Mouse (Mus musculus): ENCODE measurements at regions not wholly inside any gene's neighbourhood (a gene's known extent, or its start where the extent isn't known, plus 50 kb on each side); places are given as distances from the start of the nearest gene placed in this dataset.

GRCm38 (mm10) chr8:34696365-34696764, 584.8 kb upstream of the Gm10131 start:
- no peak overlapping the region for H3K9ac ChIP-seq
- 86% methylated on average over 12 of the region's 12 CpGs for WGBS

GRCm38 (mm10) chr8:34692606-34693005, 581.1 kb upstream of the Gm10131 start:
- H3K4me3 ChIP-seq (replicated peaks), result no peak overlapping the region
- H3K4me1 ChIP-seq (replicated peaks), result 0 out of 2 replicates have a peak, but pooled peaks cover 2% of the 10 kb centered on the region
- WGBS, result 58% methylated on average over 13 of the region's 13 CpGs
- no peaks in the 10 kb centered on the region for H3K9me3 ChIP-seq
- H3K27me3 ChIP-seq (replicated peaks), result no peaks in the 10 kb centered on the region
- H3K9ac ChIP-seq, result no peak overlapping the region
- no peak overlapping the region for H3K4me2 ChIP-seq (replicated peaks)
- H3K27ac ChIP-seq, result no peak overlapping the region
- ATAC-seq, result no peak
- H3K36me3 ChIP-seq, result no peaks in the 10 kb centered on the region

More at GRCm38 (mm10) chr8:34696365-34696764, 584.8 kb upstream of the Gm10131 start:
- Histone ChIP-seq H3K4me2 (replicated peaks) (no peak overlapping the region), H3K27me3 (replicated peaks) (no peaks in the 10 kb centered on the region), H3K9me3 (no peaks in the 10 kb centered on the region), H3K36me3 (no peaks in the 10 kb centered on the region), H3K4me1 (replicated peaks) (no peaks in the 10 kb centered on the region), H3K27ac (no peak overlapping the region), H3K4me3 (replicated peaks) (no peak overlapping the region)
- ATAC-seq, result no peak

GRCm38 (mm10) chr8:34691776-34692175, 580.2 kb upstream of the Gm10131 start:
- Histone ChIP-seq H3K9me3 (no peaks in the 10 kb centered on the region), H3K4me3 (replicated peaks) (no peak overlapping the region), H3K4me1 (replicated peaks) (0 out of 2 replicates have a peak, but pooled peaks cover 2% of the 10 kb centered on the region), H3K36me3 (no peaks in the 10 kb centered on the region), H3K27ac (no peak overlapping the region), H3K9ac (no peak overlapping the region), H3K27me3 (replicated peaks) (no peaks in the 10 kb centered on the region), H3K4me2 (replicated peaks) (no peak overlapping the region)
- WGBS, result 76% methylated on average over 6 of the region's 6 CpGs
- ATAC-seq, result no peak

- ATAC-seq, result peak; percentile 45; the same call in 1 of the 2 replicates
- WGBS, result 23% methylated on average over 9 of the region's 9 CpGs
- H3K4me3 ChIP-seq (replicated peaks), result peak overlapping the region; percentile 31
- H3K36me3 ChIP-seq, result no peaks in the 10 kb centered on the region
- H3K9me3 ChIP-seq, result no peaks in the 10 kb centered on the region
- H3K27ac ChIP-seq, result 0 out of 2 replicates have a peak overlapping the region, but pooled peaks have one; percentile 11
- H3K9ac ChIP-seq, result peak overlapping the region; percentile 13; the same call in 1 of the 2 replicates
- 0 out of 2 replicates have a peak, but pooled peaks cover 2% of the 10 kb centered on the region for H3K4me1 ChIP-seq (replicated peaks)
- H3K4me2 ChIP-seq (replicated peaks), result peak overlapping the region; percentile 56
- no peaks in the 10 kb centered on the region for H3K27me3 ChIP-seq (replicated peaks)
These were observed 578.4 kb upstream of the Gm10131 start for GRCm38 (mm10) chr8:34689825-34690493.

- peak overlapping the region; percentile 31 for H3K4me3 ChIP-seq (replicated peaks)
- H3K36me3 ChIP-seq, result no peaks in the 10 kb centered on the region
- no peaks in the 10 kb centered on the region for H3K9me3 ChIP-seq
- peak overlapping the region; percentile 13 for H3K9ac ChIP-seq
- H3K27ac ChIP-seq, result 0 out of 2 replicates have a peak overlapping the region, but pooled peaks have one; percentile 11
- peak overlapping the region; percentile 56 for H3K4me2 ChIP-seq (replicated peaks)
- no peaks in the 10 kb centered on the region for H3K27me3 ChIP-seq (replicated peaks)
- peak; percentile 75 for ATAC-seq
- 24% methylated on average over 33 of the region's 33 CpGs for WGBS
- 0 out of 2 replicates have a peak, but pooled peaks cover 2% of the 10 kb centered on the region for H3K4me1 ChIP-seq (replicated peaks)
These were observed 577.7 kb upstream of the Gm10131 start for GRCm38 (mm10) chr8:34689049-34689824.

- Histone ChIP-seq H3K27ac (no peak overlapping the region), H3K27me3 (replicated peaks) (no peaks in the 10 kb centered on the region), H3K4me1 (replicated peaks) (0 out of 2 replicates have a peak, but pooled peaks cover 2% of the 10 kb centered on the region), H3K36me3 (no peaks in the 10 kb centered on the region), H3K9ac (no peak overlapping the region), H3K4me3 (replicated peaks) (peak overlapping the region; percentile 31), H3K4me2 (replicated peaks) (peak overlapping the region; percentile 56), H3K9me3 (no peaks in the 10 kb centered on the region)
- 69% methylated on average over 20 of the region's 20 CpGs for WGBS
- peak; percentile 54 for ATAC-seq
These were observed 577.0 kb upstream of the Gm10131 start for GRCm38 (mm10) chr8:34688396-34689048.

DNA sequence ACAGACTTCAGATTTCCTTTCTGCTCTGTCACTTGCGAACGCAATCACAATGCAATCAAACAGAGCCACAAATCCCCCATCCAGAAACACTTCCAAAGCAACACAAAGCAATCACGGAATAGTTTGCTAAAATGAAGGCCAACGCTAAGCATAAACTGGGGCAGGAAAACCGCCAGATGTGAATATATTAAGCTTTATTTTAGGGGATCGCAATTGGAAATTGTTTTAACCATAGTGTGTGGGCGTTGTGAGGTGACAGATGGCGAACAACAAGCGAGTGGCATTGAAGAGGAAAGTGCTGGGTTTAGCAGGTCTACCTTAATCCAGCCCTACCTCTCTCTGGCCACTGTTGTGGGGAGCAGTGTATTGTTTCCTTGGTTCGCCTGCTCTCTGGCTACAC, 574.8 kb upstream of the Gm10131 start:
- Histone ChIP-seq H3K9me3 (no peaks in the 10 kb centered on the region), H3K4me3 (replicated peaks) (no peak overlapping the region), H3K27me3 (replicated peaks) (no peaks in the 10 kb centered on the region), H3K4me2 (replicated peaks) (no peak overlapping the region), H3K9ac (no peak overlapping the region), H3K36me3 (no peaks in the 10 kb centered on the region), H3K27ac (no peak overlapping the region), H3K4me1 (replicated peaks) (0 out of 2 replicates have a peak, but pooled peaks cover 2% of the 10 kb centered on the region)
- 85% methylated on average over 10 of the region's 10 CpGs for WGBS
- ATAC-seq, result no peak

DNA sequence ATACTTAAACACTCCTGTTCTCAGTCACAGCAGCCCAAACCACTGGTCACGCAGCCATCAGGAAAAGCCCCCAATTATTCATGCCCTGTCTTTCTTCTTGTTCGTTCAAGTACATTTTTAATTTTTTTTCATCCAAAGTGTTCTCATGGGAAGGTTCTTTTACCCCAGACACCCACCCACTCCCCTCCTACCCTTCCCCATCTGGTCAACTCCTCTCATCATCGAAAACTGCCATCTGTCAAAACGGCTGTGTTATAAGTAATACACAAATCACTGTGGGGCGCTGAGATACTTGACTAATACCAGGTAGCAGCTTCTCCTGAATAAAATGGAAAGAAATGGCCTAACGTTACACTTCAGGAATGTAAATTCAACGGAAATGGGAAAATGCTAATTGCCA, 573.1 kb upstream of the Gm10131 start:
- no peak overlapping the region for H3K27ac ChIP-seq
- H3K27me3 ChIP-seq (replicated peaks), result no peaks in the 10 kb centered on the region
- ATAC-seq, result no peak
- H3K9ac ChIP-seq, result no peak overlapping the region
- H3K9me3 ChIP-seq, result no peaks in the 10 kb centered on the region
- no peak overlapping the region for H3K4me3 ChIP-seq (replicated peaks)
- 71% methylated on average over 7 of the region's 7 CpGs for WGBS
- no peaks in the 10 kb centered on the region for H3K36me3 ChIP-seq
- H3K4me1 ChIP-seq (replicated peaks), result peaks cover 7% of the 10 kb centered on the region
- no peak overlapping the region for H3K4me2 ChIP-seq (replicated peaks)

DNA sequence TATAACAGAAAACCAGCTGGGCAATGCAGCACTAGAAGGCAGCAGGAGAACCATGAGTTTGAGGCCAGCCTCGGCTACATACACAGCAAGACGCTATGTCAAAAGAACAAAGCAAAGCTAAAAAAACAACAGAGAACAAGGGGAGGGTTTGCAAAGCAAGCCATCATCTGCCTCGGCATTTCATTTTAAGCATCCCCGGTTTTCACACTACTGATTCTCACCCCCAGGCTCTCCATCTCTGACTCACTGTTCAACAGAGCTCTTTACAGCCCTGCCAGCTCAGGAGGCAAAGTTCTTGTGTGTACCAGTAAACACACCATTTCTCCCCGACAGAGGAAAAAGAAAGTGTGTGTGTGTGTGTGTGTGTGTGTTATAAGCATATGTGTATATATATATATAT, 571.6 kb upstream of the Gm10131 start:
- no peak overlapping the region for H3K4me3 ChIP-seq (replicated peaks)
- no peak overlapping the region for H3K4me2 ChIP-seq (replicated peaks)
- H3K36me3 ChIP-seq, result no peaks in the 10 kb centered on the region
- no peak overlapping the region for H3K27ac ChIP-seq
- no peaks in the 10 kb centered on the region for H3K27me3 ChIP-seq (replicated peaks)
- H3K9ac ChIP-seq, result no peak overlapping the region
- no peaks in the 10 kb centered on the region for H3K9me3 ChIP-seq
- WGBS, result 77% methylated on average over 5 of the region's 5 CpGs
- no peak for ATAC-seq
- H3K4me1 ChIP-seq (replicated peaks), result peaks cover 7% of the 10 kb centered on the region

- 91% methylated on average over 8 of the region's 8 CpGs for WGBS
- Histone ChIP-seq H3K27me3 (replicated peaks) (no peaks in the 10 kb centered on the region), H3K4me2 (replicated peaks) (no peak overlapping the region), H3K9me3 (no peaks in the 10 kb centered on the region), H3K36me3 (no peaks in the 10 kb centered on the region), H3K27ac (no peak overlapping the region), H3K4me3 (replicated peaks) (no peak overlapping the region), H3K4me1 (replicated peaks) (peaks cover 7% of the 10 kb centered on the region), H3K9ac (no peak overlapping the region)
- no peak for ATAC-seq
These were observed 570.7 kb upstream of the Gm10131 start for GRCm38 (mm10) chr8:34682221-34682620.

DNA sequence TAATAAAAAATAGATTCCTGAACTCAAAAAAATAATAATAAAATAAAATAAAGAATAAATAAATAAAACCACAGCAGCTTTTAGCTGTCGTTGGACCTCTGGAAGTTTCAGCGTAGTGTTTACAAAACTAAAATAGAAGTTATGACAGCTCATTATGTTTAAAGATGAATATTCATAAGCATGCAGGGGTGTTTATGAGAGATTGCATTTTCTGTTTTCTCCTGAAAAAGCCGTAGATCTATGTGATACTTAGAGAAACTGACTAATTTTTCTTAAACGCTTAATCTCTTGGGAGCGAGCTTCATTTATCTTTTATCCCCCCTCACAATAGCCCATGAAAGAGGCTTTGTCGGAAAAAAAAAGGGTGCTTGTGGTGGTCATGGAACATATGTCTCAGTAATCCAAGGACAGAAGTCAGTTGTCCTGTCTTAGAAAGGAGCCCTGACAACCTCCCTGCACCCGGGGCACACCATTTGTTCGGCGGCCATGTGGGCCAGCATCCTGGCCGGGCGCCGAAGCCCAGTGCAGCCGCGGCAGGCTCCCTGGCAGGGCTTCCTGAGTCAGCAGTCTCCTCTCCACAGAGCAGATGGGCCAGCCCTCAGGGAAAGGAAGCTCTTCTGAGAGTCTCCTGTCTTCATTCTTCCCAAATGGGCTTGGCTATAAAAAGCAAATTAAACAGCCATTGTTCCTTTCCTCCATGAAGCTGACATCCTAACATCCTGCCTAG, 568.2 kb upstream of the Gm10131 start:
- Histone ChIP-seq H3K4me1 (replicated peaks) (peaks cover 7% of the 10 kb centered on the region), H3K9me3 (no peaks in the 10 kb centered on the region), H3K27ac (peak overlapping the region; percentile 65), H3K4me3 (replicated peaks) (no peak overlapping the region), H3K4me2 (replicated peaks) (peak overlapping the region; percentile 36), H3K27me3 (replicated peaks) (no peaks in the 10 kb centered on the region), H3K9ac (no peak overlapping the region), H3K36me3 (no peaks in the 10 kb centered on the region)
- ATAC-seq, result peak; percentile 68
- WGBS, result 32% methylated on average over 14 of the region's 14 CpGs

DNA sequence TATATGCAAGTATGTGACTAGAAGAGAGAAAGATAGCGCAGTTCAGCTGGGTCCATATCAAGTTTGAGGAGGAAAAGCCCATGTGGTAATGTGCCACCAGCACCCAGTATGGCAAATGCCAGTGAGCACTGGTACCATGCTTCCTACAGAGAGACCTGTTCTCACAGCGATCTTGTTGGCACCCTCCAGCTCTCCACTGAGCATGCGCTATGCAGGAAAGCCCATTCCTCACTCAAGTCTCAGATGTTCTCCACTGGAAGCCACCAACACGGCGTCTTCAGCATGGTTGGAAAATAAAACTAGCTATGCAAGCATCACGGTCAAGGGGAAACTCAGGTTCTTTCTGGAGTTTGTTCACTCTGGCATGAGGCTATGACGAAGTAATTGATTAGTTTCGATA, 567.3 kb upstream of the Gm10131 start:
- no peaks in the 10 kb centered on the region for H3K36me3 ChIP-seq
- H3K4me2 ChIP-seq (replicated peaks), result no peak overlapping the region
- ATAC-seq, result no peak
- H3K27ac ChIP-seq, result no peak overlapping the region
- H3K4me3 ChIP-seq (replicated peaks), result no peak overlapping the region
- H3K4me1 ChIP-seq (replicated peaks), result peaks cover 7% of the 10 kb centered on the region
- no peaks in the 10 kb centered on the region for H3K27me3 ChIP-seq (replicated peaks)
- H3K9me3 ChIP-seq, result no peaks in the 10 kb centered on the region
- 93% methylated on average over 8 of the region's 8 CpGs for WGBS
- H3K9ac ChIP-seq, result no peak overlapping the region

Data from intestine, embryonic 15.5 days (tissue).